Mouse (Mus musculus) forebrain, postnatal 0 days (tissue): Measurements from ENCODE around the gene Acbd6. TPM values are rescaled to one million over a fixed set of nuclear protein-coding genes. Genes with fewer than 3 reads are reported as not detected.

Experiments used
- ATAC-seq: fragments of 200-750 bp; cut with Nextera tagmentation; 2 replicates; pipeline ENCODE4 v1.8.0; 2017; ENCODE audit warnings: mild to moderate bottlenecking, moderate library complexity
- DNase-seq: peaks from one replicate; pipeline ENCODE4 v3.0.0-alpha.2; 2015
- H3K27ac ChIP-seq: fragments of 300-500 bp; sonication (generic); 2 replicates; pipeline ENCODE4 v1.5.1; 2014; ENCODE audit warnings: low read depth, mild to moderate bottlenecking, antibody characterized with exemption, low read length, moderate library complexity, mixed read lengths
- H3K27me3 ChIP-seq: fragments of 300-500 bp; sonication (generic); 2 replicates; pipeline ENCODE4 v1.6.1; 2014; ENCODE audit warnings: mild to moderate bottlenecking, low read length, mixed read lengths; ENCODE audit not compliant: insufficient read depth
- H3K36me3 ChIP-seq: fragments of 300-500 bp; sonication (generic); 2 replicates; pipeline ENCODE4 v1.6.1; 2014; ENCODE audit warnings: mild to moderate bottlenecking, moderate library complexity; ENCODE audit not compliant: insufficient read depth
- H3K4me1 ChIP-seq: fragments of 300-500 bp; sonication (generic); 2 replicates; pipeline ENCODE4 v1.6.1; 2014; ENCODE audit warnings: antibody characterized with exemption; ENCODE audit not compliant: insufficient read depth
- H3K4me2 ChIP-seq: fragments of 300-500 bp; sonication (generic); 2 replicates; pipeline ENCODE4 v1.6.1; 2014; ENCODE audit warnings: low read depth, mild to moderate bottlenecking, moderate library complexity
- H3K4me3 ChIP-seq: fragments of 300-500 bp; sonication (generic); 2 replicates; pipeline ENCODE4 v1.5.1; 2014; ENCODE audit warnings: low read depth, low read length, mixed read lengths
- H3K9ac ChIP-seq: fragments of 300-500 bp; sonication (generic); 2 replicates; pipeline ENCODE4 v1.6.1; 2014; ENCODE audit warnings: mild to moderate bottlenecking
- H3K9me3 ChIP-seq: fragments of 300-500 bp; sonication (generic); 2 replicates; pipeline ENCODE4 v1.6.1; 2016; ENCODE audit warnings: low read length
- CTCF ChIP-seq: sonication (generic); IDR thresholded peaks from 2 replicates; pipeline ENCODE4 v1.5.1; 2016; ENCODE audit warnings: antibody characterized with exemption, control low read depth, low read depth
- WGBS: fragments of 180-500 bp; shearing (Covaris S2); extraction: QIAGEN DNeasy Blood & Tissue Kit; methylation state at CpG from one replicate; pipeline ENCODE4 v1.1.7; 2014; 5-methylcytosine and 5-hydroxymethylcytosine counted together
- polyA plus RNA-seq: library from polyadenylated mRNA; unstranded; fragments of >200 nt; fragmentation: Nextera tagmentation; extraction: Ambion mirVana; gene quantifications from 2 replicates; pipeline ENCODE4 v1.2.1, GENCODE M21; 2015
- total RNA-seq: library from RNA; depleted of rRNA; stranded (reverse); fragments of >200 nt; gene quantifications from 2 replicates; pipeline ENCODE4 v1.2.3, GENCODE M21; 2014; rRNA removed

Gene Acbd6
- total and polyA plus RNA-seq, 2 experiments from 2014 or later = 114 to 143 TPM

- no peak overlapping the region for H3K27ac ChIP-seq
- no peak for ATAC-seq
- no peaks in the 10 kb centered on the region for H3K36me3 ChIP-seq
- no peaks in the 10 kb centered on the region for H3K9me3 ChIP-seq
- DNase-seq = peak; percentile 36
- H3K4me1 ChIP-seq = no peaks in the 10 kb centered on the region
- H3K27me3 ChIP-seq = peaks cover 75% of the 10 kb centered on the region
- no peak overlapping the region for H3K9ac ChIP-seq
- WGBS = under 1% methylated on average over 26 of the region's 26 CpGs
- no peak overlapping the region for H3K4me2 ChIP-seq
- no peak overlapping the region for H3K4me3 ChIP-seq
- TF ChIP-seq CTCF = no peak
Measured at GRCm38 (mm10) chr1:155736096-155736825, 178.3 kb downstream of the Acbd6 start.

DNA sequence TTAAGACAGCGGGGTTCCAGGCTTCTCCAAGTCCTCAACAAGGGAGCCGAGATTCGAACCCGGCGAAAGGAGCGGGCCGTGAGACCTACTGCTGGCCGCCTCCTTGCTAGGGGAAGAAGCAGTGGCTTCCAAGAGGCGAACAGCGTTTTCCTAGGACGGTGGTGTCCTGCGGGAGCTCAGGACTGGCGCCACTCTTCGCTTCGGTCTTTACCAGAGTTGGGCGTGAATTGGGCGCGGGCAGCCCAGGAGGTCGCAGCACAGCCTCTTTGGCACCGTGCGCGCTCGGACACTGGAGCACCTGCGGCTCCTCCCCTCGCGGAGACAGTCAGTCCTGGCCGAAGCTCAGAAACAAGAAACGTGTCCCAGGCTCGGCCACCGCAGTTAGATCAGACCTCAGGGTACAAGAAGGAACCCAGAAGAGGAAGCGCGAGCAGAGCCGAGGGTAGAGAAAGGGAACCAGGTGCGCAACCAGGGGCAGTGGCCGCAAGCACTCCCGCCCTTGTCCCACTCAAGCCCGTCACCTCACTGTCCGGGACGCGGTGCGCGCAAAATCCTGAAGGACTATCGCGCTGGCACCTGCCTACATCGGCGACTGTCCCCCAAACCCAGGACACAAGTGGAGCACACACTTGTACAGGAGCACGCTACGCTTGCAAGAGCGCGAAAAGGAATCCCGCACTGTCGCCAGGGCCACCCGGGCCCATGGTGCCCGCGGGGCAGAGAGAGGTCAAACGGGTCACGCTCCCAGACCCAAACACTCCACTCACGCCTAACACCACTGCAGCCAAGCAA is 179.3 kb downstream of the Acbd6 start:
- no peak for TF ChIP-seq CTCF
- Histone ChIP-seq H3K9me3 (no peaks in the 10 kb centered on the region), H3K27ac (no peak overlapping the region), H3K36me3 (no peaks in the 10 kb centered on the region), H3K4me3 (no peak overlapping the region), H3K4me2 (no peak overlapping the region), H3K4me1 (no peaks in the 10 kb centered on the region), H3K9ac (no peak overlapping the region), H3K27me3 (peaks cover 72% of the 10 kb centered on the region)
- 1% methylated on average over 58 of the region's 58 CpGs for WGBS
- DNase-seq (no peak), ATAC-seq (no peak)

GRCm38 (mm10) chr1:155737809-155738383 is 180.0 kb downstream of the Acbd6 start:
- H3K4me2 ChIP-seq = no peak overlapping the region
- DNase-seq (no peak), ATAC-seq (no peak)
- H3K4me3 ChIP-seq = no peak overlapping the region
- no peaks in the 10 kb centered on the region for H3K36me3 ChIP-seq
- WGBS = under 1% methylated on average over 25 of the region's 25 CpGs
- H3K4me1 ChIP-seq = 0 out of 2 replicates have a peak, but pooled peaks cover 2% of the 10 kb centered on the region
- TF ChIP-seq CTCF = no peak
- H3K27ac ChIP-seq = no peak overlapping the region
- no peaks in the 10 kb centered on the region for H3K9me3 ChIP-seq
- no peak overlapping the region for H3K9ac ChIP-seq
- H3K27me3 ChIP-seq = peaks cover 68% of the 10 kb centered on the region

Other genes with a start within 250 kb of the Acbd6 start
- 178 and 256 TPM in 2 replicates for gene Xpr1, start 140.7 kb upstream of the Acbd6 start, total RNA-seq
- 21.6 and 45.3 TPM in 2 replicates for gene Xpr1, start 140.7 kb upstream of the Acbd6 start, polyA plus RNA-seq
- gene Lhx4, start 193.6 kb downstream of the Acbd6 start, total RNA-seq = 0.15 TPM in 1 of 2 replicates, not detected in the other
- 0.10 and 0.11 TPM in 2 replicates for gene Lhx4, start 193.6 kb downstream of the Acbd6 start, polyA plus RNA-seq